Mouse (Mus musculus) ovary, postnatal 14 days (tissue): ENCODE results near the gene Epb41l4b.

Experiments
- DNase-seq: peaks from one replicate; pipeline ENCODE4 v3.0.0; 2022; ENCODE audit warnings: low spot score

Gene Epb41l4b

GRCm38 (mm10) chr4:57010919-57011318 lies 132.3 kb downstream of the Epb41l4b start:
- no peak for DNase-seq

GRCm38 (mm10) chr4:57010425-57010824 lies 132.8 kb downstream of the Epb41l4b start:
- no peak for DNase-seq

- DNase-seq = no peak
Observed at GRCm38 (mm10) chr4:57007717-57008116, 135.5 kb downstream of the Epb41l4b start.

- no peak for DNase-seq
Observed at GRCm38 (mm10) chr4:57005011-57005410, 138.2 kb downstream of the Epb41l4b start.

- no peak for DNase-seq
Observed at GRCm38 (mm10) chr4:57003886-57004285, 139.4 kb downstream of the Epb41l4b start.

GRCm38 (mm10) chr4:57002751-57003150 lies 140.5 kb downstream of the Epb41l4b start:
- DNase-seq = no peak

- no peak for DNase-seq
Observed at GRCm38 (mm10) chr4:57001437-57001836, 141.8 kb downstream of the Epb41l4b start.

- no peak for DNase-seq
Observed at GRCm38 (mm10) chr4:56993331-56993730, 149.9 kb downstream of the Epb41l4b start.

GRCm38 (mm10) chr4:56991951-56992350 lies 151.3 kb downstream of the Epb41l4b start:
- no peak for DNase-seq

- no peak for DNase-seq
Observed at GRCm38 (mm10) chr4:56990215-56990584, 153.0 kb downstream of the Epb41l4b start, which contains the start of gene Frrs1l. Frrs1l (minus strand) TSS chr4:56990391.

- no peak for DNase-seq
Observed at GRCm38 (mm10) chr4:56989431-56990214, 153.6 kb downstream of the Epb41l4b start.

GRCm38 (mm10) chr4:56965586-56966179 lies 177.6 kb downstream of the Epb41l4b start:
- no peak for DNase-seq

- DNase-seq = no peak
Observed at GRCm38 (mm10) chr4:56963687-56964086, 179.6 kb downstream of the Epb41l4b start.

- no peak for DNase-seq
Observed at GRCm38 (mm10) chr4:56961320-56961925, 181.8 kb downstream of the Epb41l4b start.

- DNase-seq = no peak
Observed at GRCm38 (mm10) chr4:56957518-56957917, 185.7 kb downstream of the Epb41l4b start.

- DNase-seq = no peak
Observed at GRCm38 (mm10) chr4:56953235-56953634, 190.0 kb downstream of the Epb41l4b start.

- DNase-seq = no peak
Observed at GRCm38 (mm10) chr4:56951701-56952100, 191.5 kb downstream of the Epb41l4b start.

- DNase-seq = no peak
Observed at GRCm38 (mm10) chr4:56949494-56949893, 193.7 kb downstream of the Epb41l4b start.

GRCm38 (mm10) chr4:56946641-56947640 lies 196.3 kb downstream of the Epb41l4b start, which contains the start of gene Tmem245:
Tmem245 (minus strand) TSS chr4:56947437.
- peak; percentile 88 for DNase-seq

GRCm38 (mm10) chr4:56946180-56946579 lies 197.1 kb downstream of the Epb41l4b start:
- DNase-seq = no peak

GRCm38 (mm10) chr4:56944286-56944685 lies 199.0 kb downstream of the Epb41l4b start:
- no peak for DNase-seq

GRCm38 (mm10) chr4:56943258-56943657 lies 200.0 kb downstream of the Epb41l4b start:
- DNase-seq = no peak
